8 mouse cellular contexts compared by ENCODE assay signal in genomic region chr1:185203196-185203908, GRCm38 (mm10). TPM values are rescaled to one million over a fixed set of nuclear protein-coding genes. Genes with fewer than 3 reads are reported as not detected.
DNase-seq lines count a peak whose midpoint lies in the region; ATAC-seq lines count a peak whose summit lies in the region.

No protein-coding gene starts in this region.

- WGBS in heart, embryonic 15.5 days, result 4% methylated on average over 23 of the region's 23 CpGs

- DNase-seq in B cell, adult 2 months, result peak; percentile 21 to 23
- DNase-seq in Muller cell, postnatal 12 days (ENCODE audit: inconsistent ontology term), result peak; percentile 91
- peak; percentile 47 for DNase-seq in embryo, embryonic 9.5 days (ENCODE audit: extremely low spot score)
- DNase-seq in layer of hippocampus, adult 9-11 months, result peak; percentile 24
- DNase-seq in thymus, postnatal 4 days, result peak; percentile 18
- DNase-seq in urinary bladder, postnatal 25 days (ENCODE audit: low spot score), result no peak

- peak overlapping the region; percentile 89 for H3K27ac ChIP-seq in heart, embryonic 15.5 days

- H3K4me2 ChIP-seq in heart, embryonic 15.5 days, result peak overlapping the region; percentile 75

- H3K9ac ChIP-seq in heart, embryonic 15.5 days, result peak overlapping the region; percentile 54

- no peaks in the 10 kb centered on the region for H3K9me3 ChIP-seq in heart, embryonic 15.5 days (replicated peaks)

- no peaks in the 10 kb centered on the region for H3K27me3 ChIP-seq in heart, embryonic 15.5 days

- H3K4me1 ChIP-seq in heart, embryonic 15.5 days (replicated peaks), result peaks cover 22% of the 10 kb centered on the region

- no peaks in the 10 kb centered on the region for H3K36me3 ChIP-seq in heart, embryonic 15.5 days

- H3K4me3 ChIP-seq in heart, embryonic 15.5 days, result peak overlapping the region; percentile 97

- ATAC-seq in heart, embryonic 15.5 days (replicated peaks; ENCODE audit: insufficient number of reproducible peaks, insufficient read depth, low FRiP score, low read depth), result no peak
- peak; percentile 4; the same call in 1 of the 2 replicates for ATAC-seq in megakaryocyte progenitor cell, adult 5-6 weeks (replicated peaks; ENCODE audit: poor library complexity)

RNA-seq across cellular contexts. Expression of gene Rab3gap2, which starts 0.6 kb away (rescaled TPM):
- polyA plus RNA-seq in heart, embryonic 15.5 days (2015; fragmentation: Nextera tagmentation; extraction: Ambion mirVana), result 15.1 and 18.6 TPM in 2 replicates
- total RNA-seq in megakaryocyte progenitor cell, adult 5-6 weeks (2015), result 35.4 and 37.3 TPM in 2 replicates
- 49.0 and 58.2 TPM in 2 replicates for total RNA-seq in megakaryocyte progenitor cell, adult 5-6 weeks (2017)
